Mouse (Mus musculus): ENCODE results near the gene AI481877.

The AI481877 gene

DNA sequence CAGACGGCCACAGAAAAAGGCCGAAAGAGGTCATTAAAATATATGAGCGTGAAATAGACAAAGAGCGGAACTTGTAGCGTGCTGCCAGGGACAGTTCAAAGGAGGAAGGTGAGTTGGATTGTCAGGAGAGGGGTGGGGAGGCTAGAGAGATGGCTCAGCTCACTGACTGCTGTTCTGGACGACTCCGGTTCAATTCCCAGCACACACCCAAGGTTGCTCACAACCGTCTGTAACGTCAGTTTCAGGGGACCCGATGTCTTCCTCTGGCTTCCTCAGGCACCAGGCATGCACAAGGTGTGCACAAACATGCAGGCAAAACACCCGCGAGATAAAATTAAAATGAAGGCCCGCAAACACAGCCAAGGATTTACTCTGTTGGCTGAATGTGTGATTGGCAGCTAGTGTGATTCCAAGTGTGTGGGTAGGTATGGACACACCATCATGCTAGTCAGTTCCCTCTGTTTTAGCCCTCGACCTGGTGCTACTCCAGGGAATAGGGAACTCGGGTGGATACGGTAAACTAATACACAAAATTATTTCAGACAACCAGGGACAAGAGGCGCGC is 102.9 kb downstream of the AI481877 start:
- intact Hi-C loops (cut with DNase I) = loop anchor here (1.0 to 5.0 kb wide), 2 partner anchors 34 to 51 kb away; partner anchors contain the start of gene Gm20503

DNA sequence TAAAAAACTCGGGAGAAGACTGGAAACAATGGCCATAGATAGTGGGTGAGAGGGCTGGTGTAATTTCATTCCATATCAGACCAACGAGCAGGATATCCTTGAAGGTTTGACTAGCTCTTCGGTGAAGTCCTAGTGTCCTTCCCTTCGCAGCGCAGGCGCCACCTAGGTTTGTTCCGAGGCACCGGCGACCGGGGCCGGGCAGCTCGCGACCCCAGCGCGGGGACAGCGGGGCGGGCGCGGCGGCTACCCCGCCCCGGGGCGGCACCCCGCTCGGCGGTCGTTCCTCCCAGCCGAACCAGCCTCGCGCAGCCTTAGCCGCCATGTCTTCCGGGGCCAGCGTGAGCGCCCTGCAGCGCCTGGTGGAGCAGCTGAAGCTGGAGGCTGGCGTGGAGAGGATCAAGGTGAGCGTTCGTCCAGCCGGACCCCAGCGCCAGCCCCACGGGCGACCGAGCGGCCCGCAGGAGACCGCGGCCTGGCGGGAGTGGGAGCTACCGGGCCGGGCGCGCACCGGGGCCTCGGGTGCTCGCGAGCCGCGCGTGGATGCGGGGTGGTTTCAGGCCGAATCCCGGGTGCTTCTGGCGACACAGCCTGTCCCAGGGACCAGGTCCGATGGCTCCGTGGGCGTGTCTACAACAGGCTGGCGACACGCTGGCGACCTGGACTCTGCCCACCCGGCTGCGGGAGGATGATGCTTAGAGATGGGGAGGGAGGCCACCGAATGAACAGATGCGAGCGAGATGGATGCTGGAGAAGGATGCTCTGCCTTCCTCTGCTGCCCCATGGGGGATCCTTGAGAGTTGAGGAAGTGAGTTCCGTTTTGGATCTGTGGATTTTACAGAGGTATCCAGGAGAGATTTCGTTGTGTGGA is 103.6 kb downstream of the AI481877 start, which contains the start of gene Gng10:
Gene Gng10 (plus strand): TSS at position 171 of the 868 bp plus-strand sequence.
- intact Hi-C loops (cut with DNase I) = loop anchor here (5.0 kb wide), 1 partner anchor 33 kb away; the partner anchor contains the start of gene Gm20503

DNA sequence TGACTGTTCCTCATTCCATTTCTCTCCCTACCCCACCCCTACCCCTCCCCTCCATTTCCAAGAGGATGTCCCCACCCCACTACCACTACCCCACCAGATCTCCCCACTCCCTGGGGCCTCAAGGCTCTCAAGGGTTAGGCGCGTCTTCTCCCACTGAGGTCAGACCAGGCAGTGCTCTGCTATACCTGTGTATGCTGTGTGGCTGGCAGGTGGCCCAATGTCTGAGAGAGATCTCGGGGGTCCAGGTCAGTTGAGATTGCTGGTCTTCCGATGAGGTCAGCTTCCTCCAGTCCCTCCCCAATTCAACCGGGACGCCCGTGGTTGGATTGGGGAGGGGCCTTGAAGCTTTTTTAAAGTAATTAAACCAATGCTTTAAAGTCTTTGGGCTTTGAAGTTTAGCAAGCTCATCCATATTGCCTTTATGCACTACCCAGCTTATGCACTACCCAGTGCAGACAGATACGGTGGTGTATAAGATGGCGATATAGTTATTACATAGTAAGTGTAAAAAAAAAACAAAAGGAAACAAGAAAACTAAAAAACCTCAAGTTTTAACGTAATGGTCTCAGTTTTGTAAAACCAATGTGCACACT is 104.4 kb downstream of the AI481877 start:
- intact Hi-C loops (cut with DNase I) = no loop called here

GRCm38 (mm10) chr4:59016922-59017321 is 121.9 kb downstream of the AI481877 start:
- intact Hi-C loops (cut with DNase I) = no loop called here

- intact Hi-C loops (cut with DNase I) = no loop called here
These were observed 123.6 kb downstream of the AI481877 start for GRCm38 (mm10) chr4:59015181-59015580.

DNA sequence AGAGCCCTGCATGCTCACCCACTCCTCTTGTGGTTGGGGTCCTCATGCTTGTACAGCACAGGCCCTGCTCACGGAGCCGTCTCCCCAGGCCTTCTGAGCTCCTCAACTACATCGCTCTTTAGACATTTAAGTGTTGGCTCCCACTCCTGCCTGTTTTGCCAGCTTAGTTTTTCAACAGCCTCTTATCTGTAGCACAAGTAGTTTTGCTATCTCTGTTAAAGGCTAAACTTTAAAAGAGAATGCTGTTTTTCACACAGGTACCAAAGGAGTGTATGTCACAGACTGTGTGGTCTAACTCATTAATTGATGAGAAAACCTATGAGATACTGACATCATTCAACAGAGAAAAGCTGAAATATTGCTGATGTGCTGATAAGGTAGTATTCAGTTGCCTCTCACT is 127.3 kb downstream of the AI481877 start:
- intact Hi-C loops (cut with DNase I) = no loop called here

GRCm38 (mm10) chr4:59009696-59010095 is 129.1 kb downstream of the AI481877 start:
- intact Hi-C loops (cut with DNase I) = no loop called here

DNA sequence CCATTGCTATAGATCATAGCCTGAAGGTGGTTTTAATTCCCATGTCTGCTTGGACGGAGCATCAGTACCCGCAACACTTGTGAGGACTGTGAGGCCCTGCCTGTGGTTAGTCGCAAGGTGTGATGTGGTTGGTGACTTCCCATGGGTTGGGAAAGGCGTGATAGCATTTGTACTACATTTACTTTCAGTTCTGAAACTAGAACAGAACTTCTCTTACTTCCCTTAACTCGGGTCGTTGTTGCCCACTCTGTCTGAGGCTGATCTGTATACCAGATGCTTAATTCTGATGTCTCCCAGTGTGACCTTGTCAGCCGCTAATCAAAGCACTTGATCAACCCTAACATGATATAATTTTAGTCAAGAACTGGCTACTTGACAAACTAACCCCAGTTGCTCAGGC is 129.6 kb downstream of the AI481877 start:
- intact Hi-C loops (cut with DNase I) = no loop called here

DNA sequence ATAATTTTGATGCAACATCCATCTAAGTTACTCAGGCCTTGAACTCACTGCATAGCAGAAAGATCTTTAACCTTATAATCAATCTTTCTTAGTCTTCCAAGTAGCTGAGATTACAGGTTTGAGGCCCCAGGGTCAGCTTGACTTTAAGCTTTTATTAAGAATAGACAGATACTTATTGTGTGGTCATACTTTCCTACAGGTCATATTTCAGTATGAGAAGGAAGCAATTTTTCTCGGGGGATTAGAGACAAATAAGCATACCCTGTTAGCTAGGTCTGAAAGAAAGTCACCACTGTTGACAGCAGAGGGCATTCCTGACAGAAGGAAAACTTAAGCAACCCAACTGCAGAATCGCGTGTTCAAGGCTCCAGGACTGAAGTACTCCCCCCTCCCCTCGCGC is 130.8 kb downstream of the AI481877 start:
- intact Hi-C loops (cut with DNase I) = no loop called here

DNA sequence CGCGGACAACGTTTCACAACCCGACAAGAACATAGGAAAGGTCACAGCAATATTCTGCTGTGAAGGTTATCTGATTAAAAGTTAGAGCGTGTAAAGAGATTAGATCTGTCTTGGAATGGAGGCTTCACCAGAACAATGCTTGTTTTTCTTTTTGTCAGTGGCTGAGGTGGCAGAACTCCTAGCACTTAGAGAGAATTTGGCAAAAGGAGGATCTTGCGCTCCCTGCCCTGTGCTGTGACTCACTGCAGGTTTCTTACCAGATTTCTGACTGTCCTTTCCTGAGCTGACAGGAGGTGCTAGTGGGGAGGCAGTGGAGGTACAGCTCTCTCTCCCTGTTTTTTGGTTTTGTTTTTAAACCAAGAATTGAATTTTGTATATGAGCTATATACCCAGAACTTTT is 131.8 kb downstream of the AI481877 start:
- intact Hi-C loops (cut with DNase I) = no loop called here

DNA sequence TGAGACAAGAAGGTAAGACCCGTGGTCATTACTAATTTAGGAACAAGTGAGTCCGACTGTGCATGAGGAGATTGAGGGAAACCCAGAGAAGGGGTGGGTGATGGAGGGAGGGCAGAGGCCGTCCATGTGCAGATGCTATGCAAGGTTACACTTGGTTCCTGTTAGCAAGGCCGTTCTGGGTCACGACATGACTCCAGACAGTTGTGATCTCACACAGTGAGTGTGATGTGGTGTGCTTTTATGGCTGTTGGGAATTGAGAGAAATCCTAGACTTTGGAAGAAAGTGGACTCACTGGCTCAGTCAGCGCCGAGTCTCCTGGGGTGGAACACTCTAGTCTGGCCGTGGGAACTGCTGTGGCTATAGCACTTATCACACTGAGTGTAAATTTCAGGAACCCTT is 132.6 kb downstream of the AI481877 start:
- intact Hi-C loops (cut with DNase I) = no loop called here

DNA sequence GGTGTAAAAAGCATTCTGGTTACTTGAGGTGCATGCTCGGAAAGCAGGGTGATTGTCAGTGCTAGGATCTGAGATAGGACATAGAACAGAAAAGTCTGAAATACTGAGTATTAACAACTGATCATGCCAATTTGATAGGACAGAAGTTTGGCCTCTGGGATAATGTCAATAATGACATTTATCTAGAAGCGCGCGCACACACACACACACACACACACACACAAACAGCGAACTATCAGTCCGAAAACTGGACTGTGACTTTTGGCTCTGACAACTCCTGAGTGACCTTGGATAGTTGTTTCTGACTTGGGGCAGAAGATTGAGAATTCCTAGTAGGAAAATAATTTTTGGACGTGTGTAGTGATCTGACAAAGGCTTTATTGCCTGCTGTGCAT is 135.0 kb downstream of the AI481877 start:
- intact Hi-C loops (cut with DNase I) = loop anchor here (5.0 kb wide), 1 partner anchor 33 kb away; the partner anchor contains the start of gene Gng10

GRCm38 (mm10) chr4:59002948-59003805 is 135.6 kb downstream of the AI481877 start, which contains the start of gene Gm20503:
TSS of gene Gm20503 (plus strand) at chr4:59003210.
- intact Hi-C loops (cut with DNase I) = loop anchor here (5.0 kb wide), 1 partner anchor 34 kb away; the partner anchor contains the start of gene Gng10

GRCm38 (mm10) chr4:59000614-59001013 is 138.2 kb downstream of the AI481877 start:
- intact Hi-C loops (cut with DNase I) = loop anchor here (5.0 kb wide), 1 partner anchor 37 kb away; the partner anchor contains the start of gene Gng10

- intact Hi-C loops (cut with DNase I) = loop anchor here (2.0 to 5.0 kb wide), 2 partner anchors 15 to 38 kb away; partner anchors contain the start of gene Gng10
These were observed 139.1 kb downstream of the AI481877 start for GRCm38 (mm10) chr4:58999686-59000085.

DNA sequence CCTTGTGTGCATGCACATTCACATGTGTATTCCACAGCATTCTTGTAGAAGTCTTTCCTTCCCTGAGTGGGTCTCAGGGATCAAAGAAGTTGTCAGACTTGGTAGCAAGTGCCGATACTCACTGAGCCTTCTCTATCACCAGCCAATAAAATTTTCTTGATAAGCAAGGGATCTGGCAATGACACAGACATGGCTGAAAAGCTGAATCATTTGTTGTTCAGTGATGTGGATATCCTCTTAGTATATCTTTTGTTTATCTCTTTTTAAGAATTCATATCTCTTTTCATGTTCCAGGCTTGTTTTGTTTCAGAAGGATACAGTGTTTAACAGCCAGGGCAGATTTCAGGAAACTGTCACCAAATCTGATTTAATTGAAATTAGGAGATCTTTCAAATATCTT is 140.1 kb downstream of the AI481877 start:
- intact Hi-C loops (cut with DNase I) = loop anchor here (2.0 kb wide), 1 partner anchor 14 kb away; no protein-coding TSS in a partner anchor

GRCm38 (mm10) chr4:58997081-58997480 is 141.7 kb downstream of the AI481877 start:
- intact Hi-C loops (cut with DNase I) = no loop called here

DNA sequence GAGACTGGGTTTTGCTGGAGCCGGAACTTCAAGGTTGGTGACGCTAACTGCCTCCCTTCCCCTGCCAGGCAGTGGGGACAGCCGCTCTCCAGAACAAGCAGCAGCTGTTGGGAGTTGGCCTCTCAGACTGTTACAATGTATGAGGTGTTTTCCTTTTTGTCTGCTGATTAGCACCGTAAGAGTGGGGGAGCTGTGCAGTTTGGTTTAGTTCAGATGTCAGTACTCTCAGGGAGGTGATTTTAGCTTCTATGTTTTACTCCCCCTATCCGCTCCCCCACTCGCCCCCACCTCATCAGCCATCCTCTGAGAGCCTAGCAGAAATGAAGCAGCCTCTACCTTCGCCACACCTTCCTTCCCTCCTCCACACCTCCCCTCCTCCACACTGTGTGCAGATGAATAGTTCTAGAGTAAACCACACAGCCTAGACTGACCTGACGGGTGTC is 143.5 kb downstream of the AI481877 start:
- intact Hi-C loops (cut with DNase I) = no loop called here

DNA sequence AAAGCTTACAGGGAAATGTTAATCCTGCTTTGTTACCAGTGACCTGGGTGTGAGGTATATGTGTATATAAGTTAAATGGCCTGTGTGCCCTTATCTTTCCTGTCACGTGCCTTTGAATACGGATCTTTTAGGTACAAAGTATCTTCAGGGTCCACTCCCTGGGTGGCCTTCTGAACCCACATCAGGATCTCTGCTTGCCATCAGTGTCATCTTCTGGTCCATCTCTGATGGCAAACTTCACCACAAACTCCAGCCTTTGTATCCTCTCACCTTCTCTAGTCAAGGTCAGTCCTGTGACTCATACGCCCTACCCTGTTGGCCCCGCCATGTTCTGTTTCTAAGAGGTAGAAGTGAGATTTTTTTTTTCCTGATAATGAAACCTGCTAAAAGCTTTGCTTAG is 144.0 kb downstream of the AI481877 start, which contains the start of gene Dnajc25:
Gene Dnajc25 (plus strand): TSS at position 301 of the 400 bp plus-strand sequence.
- intact Hi-C loops (cut with DNase I) = no loop called here

All from adrenal gland (tissue).